20 mouse cellular contexts compared by ENCODE assay signal in the genomic region with DNA sequence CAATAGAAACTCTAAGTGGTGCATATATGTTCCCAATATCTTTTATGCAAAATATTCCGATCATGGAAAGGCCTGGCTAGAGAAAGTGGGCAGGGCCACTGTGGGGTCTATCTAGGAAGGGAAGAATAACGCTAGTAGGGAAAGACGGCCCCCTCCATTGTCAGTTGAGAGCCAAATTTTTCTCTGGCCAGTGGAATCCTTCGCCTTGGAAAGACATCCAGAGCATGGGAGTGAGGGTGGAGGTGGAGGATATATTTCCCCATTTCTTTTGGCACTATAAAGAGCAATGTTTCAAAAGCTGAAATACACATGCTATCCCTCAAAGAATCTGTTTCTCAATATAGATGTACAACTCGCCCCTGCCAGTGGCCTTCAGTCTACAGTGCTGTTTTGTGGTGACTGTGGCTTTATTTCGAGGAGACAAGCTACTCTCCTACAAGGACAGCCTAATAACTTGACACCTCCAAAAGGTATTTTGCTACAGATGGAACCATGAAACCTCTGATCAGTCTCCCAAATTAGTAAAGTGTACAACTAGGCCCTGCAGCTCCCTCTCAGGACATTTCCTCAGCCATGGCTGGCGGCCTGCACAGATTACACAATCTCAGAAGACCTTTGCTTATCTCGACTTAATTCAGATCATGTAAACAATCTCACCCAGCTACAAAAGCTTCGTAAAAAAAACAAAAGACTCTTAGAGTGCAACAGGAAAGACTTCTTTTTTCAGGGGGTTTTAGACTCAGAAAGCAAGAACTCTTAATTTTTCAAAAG. TPM values are rescaled to one million over a fixed set of nuclear protein-coding genes. Genes with fewer than 3 reads are reported as not detected.
A peak's percentile ranks its signal among the peaks of the same experiment; 100 is the strongest.
DNase-seq lines count a peak whose midpoint lies in the region; ATAC-seq and TF ChIP-seq lines count a peak whose summit lies in the region.
"Had no signal": no experiment of that assay in that cellular context is flagged by ENCODE, and none has a peak within 500 bp of the region (broad histone marks: within the 10 kb centered on the region; RNA-seq: fewer than 3 reads in every experiment).

No protein-coding gene starts in this region.

- 46% methylated on average over 9 of the region's 9 CpGs for WGBS in liver, embryonic 15.5 days (ENCODE audit: insufficient replicate concordance)
- 78% methylated on average over 9 of the region's 9 CpGs for WGBS in limb, embryonic 10.5 days

- no peak overlapping the region for H3K4me2 ChIP-seq in liver, embryonic 15.5 days
- H3K4me2 ChIP-seq: embryonic facial prominence, embryonic 12.5 days had no signal

- H3K9me3 ChIP-seq in liver, embryonic 15.5 days (replicated peaks) = no peaks in the 10 kb centered on the region
- H3K9me3 ChIP-seq in limb, embryonic 10.5 days (replicated peaks) = no peaks in the 10 kb centered on the region
- H3K9me3 ChIP-seq: embryonic facial prominence, embryonic 12.5 days had no signal

- peak; percentile 42 for DNase-seq in gastrocnemius, adult 2 months
- DNase-seq in gastrocnemius, adult 8-10 months (ENCODE audit: low spot score in 2 of 2) = no peak
- no peak for DNase-seq in liver
- peak; percentile 47 to 54 for DNase-seq in lung, adult 18-20 months
- DNase-seq in lung, postnatal 25 days (ENCODE audit: low spot score) = peak; percentile 51
- DNase-seq in testis, postnatal 14 days (ENCODE audit: low spot score) = no peak
- DNase-seq in limb, embryonic 10.5 days (ENCODE audit: low spot score) = no peak
- DNase-seq: kidney, adult 8-10 months had no signal

- no peak for ATAC-seq in liver, embryonic 15.5 days (ENCODE audit: insufficient read depth)
- ATAC-seq: hindbrain, embryonic 16.5 days; midbrain, embryonic 16.5 days had no signal

- H3K4me3 ChIP-seq in gastrocnemius, adult 2 months = no peak overlapping the region
- H3K4me3 ChIP-seq in liver, embryonic 15.5 days (replicated peaks) = no peak overlapping the region
- no peak overlapping the region for H3K4me3 ChIP-seq in limb, embryonic 10.5 days
- H3K4me3 ChIP-seq: embryonic facial prominence, embryonic 12.5 days had no signal

- no peaks in the 10 kb centered on the region for H3K27me3 ChIP-seq in liver, embryonic 15.5 days
- H3K27me3 ChIP-seq in limb, embryonic 10.5 days (ENCODE audit: low read depth, poor library complexity, severe bottlenecking) = no peaks in the 10 kb centered on the region
- H3K27me3 ChIP-seq: embryonic facial prominence, embryonic 12.5 days had no signal

- no peaks in the 10 kb centered on the region for H3K4me1 ChIP-seq in liver, embryonic 15.5 days (replicated peaks)
- peaks cover 19% of the 10 kb centered on the region for H3K4me1 ChIP-seq in limb, embryonic 10.5 days
- H3K4me1 ChIP-seq: embryonic facial prominence, embryonic 12.5 days had no signal

- intact Hi-C loops in gastrocnemius, adult 2 months (cut with DNase I) = no loop called here

- peak overlapping the region; percentile 46 for H3K27ac ChIP-seq in gastrocnemius, adult 2 months
- 0 out of 2 replicates have a peak overlapping the region, but pooled peaks have one; percentile 16 for H3K27ac ChIP-seq in liver, embryonic 15.5 days (replicated peaks)
- H3K27ac ChIP-seq in limb, embryonic 10.5 days = no peak overlapping the region
- H3K27ac ChIP-seq: embryonic facial prominence, embryonic 12.5 days had no signal

- H3K9ac ChIP-seq in liver, embryonic 15.5 days = no peak overlapping the region
- H3K9ac ChIP-seq: embryonic facial prominence, embryonic 12.5 days had no signal

- H3K36me3 ChIP-seq in liver, embryonic 15.5 days (replicated peaks) = no peaks in the 10 kb centered on the region
- H3K36me3 ChIP-seq in limb, embryonic 10.5 days = no peaks in the 10 kb centered on the region
- H3K36me3 ChIP-seq: embryonic facial prominence, embryonic 12.5 days had no signal

- TF ChIP-seq CTCF in gastrocnemius, adult 2 months (IDR thresholded peaks at IDR 0.05) = no peak

RNA-seq across cellular contexts. Expression of gene Adh1, which starts 4.8 kb away (rescaled TPM):
- total RNA-seq in gastrocnemius, adult 2 months (2021) = 10 to 100 TPM; 19.3 to 27.8 TPM
- 10 to 100 TPM; 14.7 to 36.9 (median 23.9) TPM for total RNA-seq in gastrocnemius, adult 8-10 months (2022)
- 37.2 and 68.3 TPM in 2 replicates for polyA plus RNA-seq in liver, embryonic 15.5 days (2015; fragmentation: Nextera tagmentation; extraction: Ambion mirVana)
- 2.5 and 3.3 TPM in 2 replicates for polyA plus RNA-seq in limb, embryonic 10.5 days (2016; fragmentation: Nextera tagmentation; extraction: Ambion mirVana)
- total RNA-seq: common myeloid progenitor, adult 5-6 weeks; granulocyte monocyte progenitor cell, adult 5-6 weeks had no signal

RNA-seq across cellular contexts. Expression of gene Adh7, which starts 38.4 kb away (rescaled TPM):
- under 1 TPM; 0.48 to 0.53 TPM for total RNA-seq in gastrocnemius, adult 2 months (2021)
- under 1 TPM; 0.12 to 0.88 (median 0.37) TPM for total RNA-seq in gastrocnemius, adult 8-10 months (2022)
- polyA plus RNA-seq in liver, embryonic 15.5 days (2015; fragmentation: Nextera tagmentation; extraction: Ambion mirVana) = 0.25 and 0.36 TPM in 2 replicates
- 0.20 TPM in 1 of 2 replicates, not detected in the other for polyA plus RNA-seq in limb, embryonic 10.5 days (2016; fragmentation: Nextera tagmentation; extraction: Ambion mirVana)
- total RNA-seq: common myeloid progenitor, adult 5-6 weeks; granulocyte monocyte progenitor cell, adult 5-6 weeks; left cerebral cortex, adult 18-20 months had no signal
- polyA plus RNA-seq: limb, embryonic 11.5 days had no signal

RNA-seq across cellular contexts. Expression of gene Adh6a, which starts 57.1 kb away (rescaled TPM):
- not detected for total RNA-seq in gastrocnemius, adult 2 months (2021)
- total RNA-seq in gastrocnemius, adult 8-10 months (2022) = not detected
- not detected in 2 replicates for polyA plus RNA-seq in liver, embryonic 15.5 days (2015; fragmentation: Nextera tagmentation; extraction: Ambion mirVana)
- not detected in 2 replicates for polyA plus RNA-seq in limb, embryonic 10.5 days (2016; fragmentation: Nextera tagmentation; extraction: Ambion mirVana)
- total RNA-seq: common myeloid progenitor, adult 5-6 weeks; granulocyte monocyte progenitor cell, adult 5-6 weeks; heart, postnatal 36 days; layer of hippocampus, adult 18-20 months; left cerebral cortex, adult 18-20 months had no signal
- polyA plus RNA-seq: C2C12; embryonic facial prominence, embryonic 12.5 days; frontal cortex, adult 2 months; hindbrain, embryonic 16.5 days; limb, embryonic 11.5 days; midbrain, embryonic 16.5 days had no signal

Comparison
In these comparisons a context has a peak if more than half of its experiments do, and no peak if none do; other contexts are left out.
1. DNase-seq: peak in gastrocnemius, adult 2 months (single experiment), lung, adult 18-20 months (2 of 2) and lung, postnatal 25 days (single experiment); none in gastrocnemius, adult 8-10 months (0 of 2), liver (single experiment), testis, postnatal 14 days (single experiment) and limb, embryonic 10.5 days (single experiment).